Comparison of ENCODE assay signal across 7 mouse cellular contexts in genomic region chr13:35991185-35991584, GRCm38 (mm10). TPM values are rescaled to one million over a fixed set of nuclear protein-coding genes. Genes with fewer than 3 reads are reported as not detected.
A peak's percentile ranks its signal among the peaks of the same experiment; 100 is the strongest.
DNase-seq lines count a peak whose midpoint lies in the region; ATAC-seq and TF ChIP-seq lines count a peak whose summit lies in the region.
"Not testable (repeated sequence)": the region's sequence is repeated elsewhere in the genome, so short reads cannot be mapped to it uniquely, and the experiment has no call there.
"Had no signal": no experiment of that assay in that cellular context is flagged by ENCODE, and none has a peak within 500 bp of the region (broad histone marks: within the 10 kb centered on the region; RNA-seq: fewer than 3 reads in every experiment).

No protein-coding gene starts in this region.

- DNase-seq in thymus, adult 2 months: not testable (repeated sequence)

- H3K4me3 ChIP-seq in thymus, adult 2 months (ENCODE audit: control insufficient read depth, insufficient read depth, low read length): peak overlapping the region; percentile 11; the same call in 1 of the 2 replicates

- H3K27ac ChIP-seq in thymus, adult 2 months (ENCODE audit: control insufficient read depth, insufficient read depth, low read length): not testable (repeated sequence)

- ATAC-seq in common myeloid progenitor, adult 5-6 weeks (replicated peaks; ENCODE audit: low read depth, poor library complexity, severe bottlenecking): peak; percentile 32; the same call in 1 of the 2 replicates
- ATAC-seq in erythroid progenitor cell, adult 5-6 weeks (replicated peaks; ENCODE audit: low FRiP score, poor library complexity, severe bottlenecking): peak; percentile 75
- peak; percentile 43 for ATAC-seq in megakaryocyte, adult 5-6 weeks (ENCODE audit: poor library complexity, severe bottlenecking)
- 0 out of 2 replicates have a peak, but pooled peaks have one; percentile 29 for ATAC-seq in megakaryocyte-erythroid progenitor cell, adult 5-6 weeks (replicated peaks; ENCODE audit: low FRiP score, low TSS enrichment, poor library complexity, severe bottlenecking)

- H3K4me1 ChIP-seq in thymus, adult 2 months (replicated peaks; ENCODE audit: control insufficient read depth, insufficient read depth, low read length): not testable (repeated sequence)

- not testable (repeated sequence) for H3K36me3 ChIP-seq in thymus, adult 2 months (ENCODE audit: control insufficient read depth, insufficient read depth, low read length)

- H3K27me3 ChIP-seq in thymus, adult 2 months (ENCODE audit: control insufficient read depth, insufficient read depth, low read length): not testable (repeated sequence)

- TF ChIP-seq POLR2A in thymus, adult 2 months (IDR thresholded peaks at IDR 0.05; ENCODE audit: control insufficient read depth, extremely low read depth, insufficient read depth, low read length, poor library complexity): not testable (repeated sequence)

- 96% methylated on average over 21 of the region's 21 CpGs for WGBS in thymus, adult 2 months

- not testable (repeated sequence) for TF ChIP-seq CTCF in thymus, adult 2 months (IDR thresholded peaks at IDR 0.05; ENCODE audit: borderline replicate concordance, control insufficient read depth, extremely low read depth, insufficient read depth, low read length, poor library complexity)

RNA-seq across cellular contexts. Expression of gene Ppp1r3g, which starts 32.5 kb away (rescaled TPM):
- not detected in 2 replicates for total RNA-seq in common myeloid progenitor, adult 5-6 weeks (2017)
- not detected in 2 replicates for total RNA-seq in erythroid progenitor cell, adult 5-6 weeks (2015; ENCODE audit: low replicate concordance)
- total RNA-seq in erythroid progenitor cell, adult 5-6 weeks (2017; ENCODE audit: low replicate concordance): not detected in 2 replicates
- total RNA-seq in megakaryocyte, adult 5-6 weeks (2015): not detected in 2 replicates
- not detected in 2 replicates for total RNA-seq in megakaryocyte, adult 5-6 weeks (2017)
- total RNA-seq in megakaryocyte-erythroid progenitor cell, adult 5-6 weeks (2014; fragmentation: Nextera tagmentation): not detected in 2 replicates
- not detected in 2 replicates for total RNA-seq in megakaryocyte-erythroid progenitor cell, adult 5-6 weeks (2017)
- polyA plus RNA-seq in thymus, adult 2 months (2012; rRNA removed): 0.19 TPM in 1 of 2 replicates, not detected in the other
- total RNA-seq: MEL had no signal
- polyA plus RNA-seq: C2C12 had no signal
